Mouse (Mus musculus): ENCODE results near the gene Orai2. TPM values are rescaled to one million over a fixed set of nuclear protein-coding genes. Genes with fewer than 3 reads are reported as not detected.
"Not testable (repeated sequence)": the region's sequence is repeated elsewhere in the genome, so short reads cannot be mapped to it uniquely, and the experiment has no call there.

Orai2 gene
- total RNA-seq (2021) = 1 to 10 TPM; 2.0 to 3.3 TPM

- peak; percentile 78 for DNase-seq
These were observed at the start of gene Orai2 for GRCm38 (mm10) chr5:136170512-136171362. Orai2 (minus strand) TSS chr5:136170713.

GRCm38 (mm10) chr5:136218585-136218984 lies 48.1 kb upstream of the Orai2 start:
- no peak for DNase-seq

GRCm38 (mm10) chr5:136217932-136218381 lies 47.4 kb upstream of the Orai2 start:
- no peak for DNase-seq

GRCm38 (mm10) chr5:136217004-136217665 lies 46.6 kb upstream of the Orai2 start:
- DNase-seq = no peak

GRCm38 (mm10) chr5:136215958-136216357 lies 45.4 kb upstream of the Orai2 start:
- DNase-seq = peak; percentile 30

GRCm38 (mm10) chr5:136215211-136215610 lies 44.7 kb upstream of the Orai2 start:
- no peak for DNase-seq

- no peak for DNase-seq
These were observed 43.2 kb upstream of the Orai2 start for GRCm38 (mm10) chr5:136213716-136214115.

GRCm38 (mm10) chr5:136212716-136213115 lies 42.2 kb upstream of the Orai2 start:
- no peak for DNase-seq

GRCm38 (mm10) chr5:136211341-136212102 lies 41.0 kb upstream of the Orai2 start:
- not testable (repeated sequence) for DNase-seq

GRCm38 (mm10) chr5:136210549-136210948 lies 40.0 kb upstream of the Orai2 start:
- no peak for DNase-seq

GRCm38 (mm10) chr5:136201832-136202231 lies 31.3 kb upstream of the Orai2 start:
- DNase-seq = peak; percentile 78

GRCm38 (mm10) chr5:136199526-136199925 lies 29.0 kb upstream of the Orai2 start:
- DNase-seq = no peak

GRCm38 (mm10) chr5:136198474-136199391 lies 28.2 kb upstream of the Orai2 start, which contains the start of gene Prkrip1:
Prkrip1 (minus strand) TSS chr5:136198963.
- peak; percentile 95 for DNase-seq

- no peak for DNase-seq
These were observed 21.4 kb upstream of the Orai2 start for GRCm38 (mm10) chr5:136191870-136192269.

GRCm38 (mm10) chr5:136186723-136187122 lies 16.2 kb upstream of the Orai2 start:
- peak; percentile 66 for DNase-seq

GRCm38 (mm10) chr5:136183766-136184165 lies 13.3 kb upstream of the Orai2 start:
- DNase-seq = no peak

GRCm38 (mm10) chr5:136182830-136183229 lies 12.3 kb upstream of the Orai2 start:
- DNase-seq = no peak

- DNase-seq = no peak
These were observed 11.5 kb upstream of the Orai2 start for GRCm38 (mm10) chr5:136182049-136182448.

GRCm38 (mm10) chr5:136181197-136181596 lies 10.7 kb upstream of the Orai2 start:
- no peak for DNase-seq

GRCm38 (mm10) chr5:136179594-136179993 lies 9.1 kb upstream of the Orai2 start:
- DNase-seq = no peak

- peak; percentile 40 for DNase-seq
These were observed 3.3 kb upstream of the Orai2 start for GRCm38 (mm10) chr5:136173606-136174463.

Data from heart, postnatal 4 days (tissue).